Mouse (Mus musculus) layer of hippocampus, adult 2 months (tissue): ENCODE data around the gene Polh. TPM values are rescaled to one million over a fixed set of nuclear protein-coding genes. Genes with fewer than 3 reads are reported as not detected.

Source experiments
- DNase-seq, 2 experiments: peaks; one replicate each; pipeline ENCODE4 v3.0.0; 2022; ENCODE audit warnings: low spot score in 2 of 2
- H3K27ac ChIP-seq: fragments of 200-600 bp; 2 replicates; pipeline ENCODE4 v1.8.1; 2022
- H3K4me3 ChIP-seq: fragments of 200-600 bp; 2 replicates; pipeline ENCODE4 v1.8.1; 2022; ENCODE audit warnings: mild to moderate bottlenecking
- CTCF ChIP-seq: fragments of 200-600 bp; conservative IDR thresholded peaks from 2 replicates; pipeline ENCODE4 v1.8.1; 2022; ENCODE audit warnings: antibody characterized with exemption, mild to moderate bottlenecking, moderate library complexity
- microRNA-seq, 2 experiments: library from miRNA; unstranded; fragments of <30 nt; microRNA quantifications; one replicate each; pipeline ENCODE4 v1.2.0; 2021
- total RNA-seq, 2 experiments: library from RNA; stranded (reverse); gene quantifications; 2 replicates each; pipeline ENCODE4 v1.2.3; 2021

Gene Polh
- total RNA-seq, 2 experiments from 2014 or later, result 5.4 to 6.0 TPM

DNA sequence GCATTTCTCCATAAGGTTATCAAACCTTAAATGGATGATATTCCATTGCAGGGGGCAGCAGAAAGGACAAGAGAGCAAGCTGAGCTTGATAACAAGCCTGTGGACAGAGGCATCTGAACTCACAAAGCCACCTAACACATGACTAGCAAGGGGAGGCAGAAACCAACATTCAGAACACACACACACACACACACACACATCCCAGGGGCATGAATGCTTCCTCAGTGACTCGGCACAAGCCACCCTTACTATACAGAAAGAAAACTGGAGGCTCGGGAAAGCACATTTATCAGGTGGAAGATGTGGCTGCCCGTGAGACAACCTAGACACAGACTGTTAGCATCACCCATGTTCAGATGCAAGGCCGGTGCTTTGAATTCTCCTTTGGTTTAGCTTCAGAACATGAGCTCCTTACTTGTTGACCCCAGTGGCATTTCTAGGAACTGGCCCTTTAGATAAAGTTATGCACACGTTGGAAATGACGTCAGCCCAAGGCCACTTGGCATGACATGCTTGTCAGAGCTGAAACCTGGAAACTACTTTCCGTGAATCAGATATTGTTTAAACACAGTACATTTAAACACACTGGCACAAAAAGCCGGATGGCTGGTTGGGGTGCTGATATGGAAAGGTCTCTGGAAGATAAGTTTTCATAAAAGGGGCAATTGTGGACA, 63.7 kb downstream of the Polh start:
- H3K4me3 ChIP-seq, result no peak overlapping the region

DNA sequence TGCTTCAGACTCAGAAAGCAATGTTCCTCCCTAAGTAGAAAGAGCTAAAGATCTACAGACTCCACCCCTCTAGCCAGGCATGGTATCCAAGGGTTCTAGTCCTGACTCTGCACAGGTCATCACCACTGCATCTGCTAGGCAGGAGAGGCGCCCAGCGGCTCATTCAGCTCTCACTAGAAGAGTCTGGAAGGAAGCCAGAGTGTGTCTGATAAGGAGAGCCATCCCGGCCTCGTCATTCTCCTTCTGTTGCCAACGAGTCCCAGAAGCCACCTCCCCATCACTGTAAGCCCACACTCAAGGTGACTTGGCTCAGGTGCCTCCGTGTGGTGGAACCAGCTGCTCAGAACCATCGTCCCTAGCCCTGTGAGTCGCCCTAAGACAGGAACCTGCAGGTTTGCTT, 69.6 kb downstream of the Polh start:
- no peak overlapping the region for H3K4me3 ChIP-seq
- no peak for TF ChIP-seq CTCF
- no peak for DNase-seq

More for the DNA sequence above, 63.7 kb downstream of the Polh start:
- TF ChIP-seq CTCF, result no peak
- H3K27ac ChIP-seq, result no peak overlapping the region
- DNase-seq, result no peak

DNA sequence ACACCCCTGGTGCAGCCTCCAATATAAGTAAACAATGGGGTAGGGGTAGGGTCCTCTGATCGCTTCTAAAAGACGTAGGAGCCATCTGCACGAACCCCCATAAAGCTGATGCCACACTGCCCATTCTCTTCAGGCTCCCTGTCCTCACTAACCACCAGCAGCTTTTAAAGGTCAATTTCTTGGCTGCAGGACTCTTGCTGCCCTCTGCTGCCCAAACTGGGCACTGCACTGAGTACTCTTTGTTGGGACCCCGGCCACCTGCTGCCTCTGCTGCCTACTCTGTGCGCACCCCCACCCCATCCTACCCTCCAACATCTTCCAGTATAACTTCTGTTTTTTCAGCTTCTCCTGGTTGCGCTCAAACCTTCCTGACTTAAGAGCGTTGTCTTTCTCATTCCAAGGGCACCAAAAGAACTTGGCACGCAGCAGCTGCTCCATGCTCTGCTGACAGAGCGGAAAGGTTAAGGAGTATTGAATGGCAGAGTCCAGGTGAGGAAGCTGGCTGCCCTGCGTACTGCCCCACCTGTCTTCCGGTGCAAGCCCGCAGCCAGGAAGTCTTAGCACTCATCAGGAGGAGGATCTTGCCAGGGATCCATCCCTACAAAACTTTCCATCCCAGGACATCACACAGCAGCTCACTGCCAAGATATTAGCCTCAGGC, 70.3 kb downstream of the Polh start:
- peak; percentile 89 for TF ChIP-seq CTCF
- H3K4me3 ChIP-seq, result no peak overlapping the region
- DNase-seq, result peak in 1 of 2 experiments; percentile 79
- no peak overlapping the region for H3K27ac ChIP-seq

More for the DNA sequence above, 69.6 kb downstream of the Polh start:
- no peak overlapping the region for H3K27ac ChIP-seq

DNA sequence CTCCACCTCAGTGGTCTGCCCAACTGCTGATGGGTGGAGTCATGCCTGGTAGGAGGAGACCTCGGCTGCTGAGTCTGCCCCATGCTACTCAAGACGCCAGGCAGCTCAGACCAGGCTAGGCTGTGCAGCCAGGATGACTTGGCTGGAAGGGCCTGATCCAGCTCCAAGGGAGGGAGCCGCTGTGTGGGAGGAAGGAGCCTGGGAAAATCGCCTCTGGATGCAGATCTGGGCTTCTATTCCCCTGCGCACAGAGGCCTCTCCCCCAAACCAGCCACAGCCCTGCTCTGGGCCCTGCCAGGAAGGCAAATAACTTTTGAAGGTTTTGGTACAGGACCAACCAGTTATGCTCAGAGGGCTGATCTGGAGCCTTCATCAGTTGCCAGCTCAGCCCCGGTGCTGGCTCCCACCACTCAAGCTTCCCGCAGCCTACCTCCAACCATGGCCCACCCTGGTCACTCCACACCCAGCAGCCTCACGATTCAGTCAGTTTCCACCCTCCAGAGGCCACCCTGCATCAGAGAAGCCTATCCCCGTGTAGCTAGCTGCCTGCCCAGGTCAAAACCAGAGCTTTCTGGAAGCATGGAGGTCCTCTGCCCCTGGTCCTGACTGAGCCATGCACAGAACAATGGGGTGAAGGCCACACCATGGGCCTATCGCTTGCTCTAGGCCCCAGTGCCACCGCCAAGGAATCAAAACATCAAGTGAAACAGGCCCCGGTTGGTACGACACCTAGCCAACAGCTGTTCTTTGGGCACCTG, 72.5 kb downstream of the Polh start:
- TF ChIP-seq CTCF, result no peak
- no peak for DNase-seq
- Histone ChIP-seq H3K27ac (peak overlapping the region; percentile 71), H3K4me3 (no peak overlapping the region)

DNA sequence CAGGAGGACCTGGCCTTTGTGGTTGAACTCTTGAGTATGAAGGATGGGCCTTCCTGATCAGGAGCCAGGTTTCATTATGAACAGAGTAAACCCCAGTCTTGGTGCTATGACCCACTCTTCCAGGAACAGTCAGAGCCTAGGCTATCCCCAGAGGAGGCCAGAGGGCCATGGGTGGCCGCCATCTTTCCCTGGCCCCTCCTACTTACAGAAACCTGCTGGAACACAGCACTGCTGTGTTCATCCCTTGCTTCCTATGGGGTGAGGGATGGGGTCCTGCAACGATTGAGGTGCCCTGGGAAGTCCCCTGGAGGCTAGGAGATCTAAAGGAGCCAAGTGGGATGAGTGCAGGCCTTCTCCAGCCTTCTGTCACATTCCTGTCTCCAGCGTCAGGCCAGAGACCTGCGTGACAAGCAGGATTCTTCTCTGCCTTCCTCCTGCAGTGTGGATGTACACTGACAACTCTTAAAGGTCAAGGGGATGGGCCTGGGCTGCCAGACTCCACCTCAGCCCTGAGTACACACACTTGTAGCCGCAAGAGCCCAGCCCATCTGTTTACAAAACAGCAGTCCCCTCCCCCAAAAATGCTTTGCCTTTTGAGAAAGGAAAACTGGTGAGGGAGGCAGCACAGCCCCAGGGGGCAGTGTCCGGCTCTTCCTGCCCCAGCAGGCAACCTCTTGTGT, 74.5 kb downstream of the Polh start:
- Histone ChIP-seq H3K27ac (0 out of 2 replicates have a peak overlapping the region, but pooled peaks have one; percentile 71), H3K4me3 (no peak overlapping the region)
- DNase-seq, result no peak
- TF ChIP-seq CTCF, result no peak

DNA sequence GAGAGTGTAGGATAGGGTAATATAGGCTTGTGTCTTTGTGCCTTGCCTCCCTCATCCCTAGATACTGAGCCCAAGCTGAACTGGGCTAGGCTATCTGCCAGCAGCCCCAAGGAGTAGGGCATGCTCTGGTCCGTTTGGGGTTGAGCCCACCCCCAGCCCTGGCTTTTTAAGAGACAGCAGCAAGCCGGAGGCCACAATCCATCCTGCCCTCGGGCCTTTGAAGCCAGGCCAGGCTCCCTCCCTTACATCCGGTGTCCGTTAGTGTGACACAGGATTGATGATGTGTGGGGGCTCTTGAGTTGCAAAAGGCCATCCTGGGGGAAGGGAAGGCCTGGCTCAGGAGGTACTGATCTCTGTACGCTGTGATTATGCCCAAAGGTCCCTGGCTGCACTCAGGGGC, 75.8 kb downstream of the Polh start:
- Histone ChIP-seq H3K27ac (no peak overlapping the region), H3K4me3 (no peak overlapping the region)
- DNase-seq, result no peak
- TF ChIP-seq CTCF, result no peak

DNA sequence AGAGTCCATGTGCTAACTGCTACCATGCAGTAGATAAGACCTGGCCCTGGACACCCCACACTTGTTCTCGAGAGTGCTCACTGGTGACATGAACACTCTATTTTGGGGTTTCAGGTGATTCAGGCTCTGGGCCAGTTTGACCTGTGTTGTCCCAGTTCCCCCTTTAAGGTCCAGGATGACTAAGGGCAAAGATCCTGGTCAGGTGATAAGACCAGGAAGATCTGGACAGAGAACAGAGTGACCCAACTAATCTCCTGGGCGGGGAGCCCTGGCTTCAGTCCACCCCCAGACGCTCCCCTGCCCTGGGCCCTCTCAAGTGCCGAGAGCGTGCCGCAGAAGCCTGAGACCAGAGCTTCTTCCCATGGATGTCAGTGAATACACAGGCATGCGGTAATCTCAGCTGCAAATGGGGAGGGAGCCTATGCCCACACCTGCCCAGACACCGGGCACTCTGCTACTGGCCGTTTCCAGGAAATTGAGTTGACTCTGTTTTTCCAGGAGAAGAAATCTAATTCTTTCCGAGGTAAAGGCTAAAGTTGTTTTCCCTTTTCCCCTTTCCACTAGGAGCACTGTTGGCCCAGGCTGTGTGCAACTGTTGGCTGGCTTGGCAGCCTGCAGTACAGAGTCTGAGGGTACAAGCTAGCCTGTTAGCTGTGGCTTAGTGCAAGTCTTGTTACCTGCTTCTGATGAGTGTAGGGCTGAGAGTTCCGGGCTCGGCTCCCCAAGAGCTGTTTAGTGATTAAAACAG, 78.3 kb downstream of the Polh start:
- Histone ChIP-seq H3K4me3 (no peak overlapping the region), H3K27ac (no peak overlapping the region)
- DNase-seq, result no peak
- peak; percentile 28 for TF ChIP-seq CTCF

DNA sequence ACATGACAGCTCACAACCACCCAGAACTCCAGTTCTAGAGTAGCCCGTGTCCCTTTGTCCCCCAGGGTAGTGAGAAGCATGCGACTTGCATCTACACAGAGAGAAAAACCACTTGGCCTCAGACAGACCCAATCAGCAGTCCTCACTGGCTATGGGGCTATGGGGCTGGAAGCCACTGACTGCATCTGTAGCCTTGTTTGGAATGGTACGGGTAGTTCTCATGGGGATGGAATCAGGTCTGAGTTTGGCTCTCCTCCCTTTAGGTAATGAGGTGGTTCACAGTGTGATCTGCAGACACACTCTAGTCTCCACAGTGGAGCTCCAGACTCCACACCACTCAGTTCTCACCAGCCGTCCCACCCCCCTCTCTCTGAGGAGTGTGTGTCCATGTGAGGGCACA, 79.2 kb downstream of the Polh start:
- Histone ChIP-seq H3K27ac (no peak overlapping the region), H3K4me3 (no peak overlapping the region)
- no peak for TF ChIP-seq CTCF
- no peak for DNase-seq

DNA sequence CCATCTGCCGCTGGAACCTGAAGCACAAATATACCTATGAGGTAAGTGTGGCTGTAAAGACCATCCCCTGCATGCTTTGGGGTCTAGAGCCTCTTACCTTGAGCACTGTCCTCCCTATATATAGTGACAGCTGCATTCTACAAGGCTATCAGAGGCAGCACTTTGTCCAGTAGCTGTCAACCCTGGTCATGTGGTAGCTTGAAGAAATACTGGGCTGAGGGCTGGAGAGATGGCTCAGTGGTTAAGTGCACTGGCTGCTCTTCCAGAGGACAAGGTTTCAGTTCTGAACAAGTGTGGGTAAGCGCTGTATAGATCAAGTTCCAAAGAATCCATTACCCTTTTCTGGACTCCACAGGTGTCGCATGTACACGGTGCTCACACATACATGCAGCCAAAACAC, 79.7 kb downstream of the Polh start:
- DNase-seq, result peak in 1 of 2 experiments; percentile 8
- TF ChIP-seq CTCF, result no peak
- H3K4me3 ChIP-seq, result no peak overlapping the region
- no peak overlapping the region for H3K27ac ChIP-seq

Small RNAs within 50 kb of the gene (microRNA-seq; reads per million reads assigned to microRNA genes)
- gene Mir693, result 0 to 0.55 reads per million in 2 experiments

Other genes starting within 250 kb of the Polh start
- gene Vegfa, start 170.3 kb downstream of the Polh start, total RNA-seq, result 10 to 100 TPM; 76.3 to 77.9 TPM
- 10 to 100 TPM; 81.1 to 82.5 TPM for gene Mrps18a, start 91.7 kb downstream of the Polh start, total RNA-seq
- gene Rsph9, start 58.4 kb downstream of the Polh start, total RNA-seq, result 10 to 100 TPM; 27.4 to 28.8 TPM
- gene Mad2l1bp, start 49.1 kb downstream of the Polh start, total RNA-seq, result 10 to 100 TPM in 1 of 2 experiments, 1 to 10 TPM in 1; 7.9 to 10.5 TPM
- gene Gtpbp2, start 41.6 kb downstream of the Polh start, total RNA-seq, result 100 to 1,000 TPM; 118 to 138 TPM
- gene Xpo5, start 137 bp upstream of the Polh start, total RNA-seq, result 10 to 100 TPM; 44.0 to 48.3 TPM
- 10 to 100 TPM; 37.6 to 39.0 TPM for gene Polr1c, start 45.4 kb upstream of the Polh start, total RNA-seq
- 10 to 100 TPM; 80.3 to 95.2 TPM for gene Yipf3, start 45.4 kb upstream of the Polh start, total RNA-seq
- 10 to 100 TPM; 57.3 to 58.2 TPM for gene Lrrc73, start 50.9 kb upstream of the Polh start, total RNA-seq
- gene Tjap1, start 80.4 kb upstream of the Polh start, total RNA-seq, result 10 to 100 TPM; 54.0 to 56.7 TPM
- gene Dlk2, start 94.8 kb upstream of the Polh start, total RNA-seq, result 10 to 100 TPM; 52.5 to 53.5 TPM
- 1 to 10 TPM; 8.9 to 9.7 TPM for gene Abcc10, start 125.7 kb upstream of the Polh start, total RNA-seq
- gene Zfp318, start 181.1 kb upstream of the Polh start, total RNA-seq, result 10 to 100 TPM; 57.4 to 70.5 TPM
- 1 to 10 TPM; 2.4 to 6.3 TPM for gene Crip3, start 226.3 kb upstream of the Polh start, total RNA-seq
- gene Slc22a7, start 235.8 kb upstream of the Polh start, total RNA-seq, result under 1 TPM in 1 of 2 experiments, not detected in 1; 0.28 TPM